Mouse (Mus musculus) adrenal gland, adult 2 months (tissue): Measurements from ENCODE around the gene Tmem88b. TPM values are rescaled to one million over a fixed set of nuclear protein-coding genes. Genes with fewer than 3 reads are reported as not detected.
A peak's percentile ranks its signal among the peaks of the same experiment; 100 is the strongest.
"Not testable (repeated sequence)": the region's sequence is repeated elsewhere in the genome, so short reads cannot be mapped to it uniquely, and the experiment has no call there.

Source experiments
- DNase-seq: peaks from one replicate; pipeline ENCODE4 v3.0.0; 2021
- polyA plus RNA-seq: library from polyadenylated mRNA; depleted of rRNA; stranded (reverse); fragments of >200 nt; gene quantifications from 2 replicates; pipeline ENCODE4 v1.2.3, GENCODE M21; 2012
- total RNA-seq, 2 experiments: library from RNA; stranded (reverse); gene quantifications; 2 replicates each; pipeline ENCODE4 v1.2.3; 2021

Gene Tmem88b
- total and polyA plus RNA-seq, 3 experiments, result 0.52 to 0.81 (median 0.62) TPM

DNA sequence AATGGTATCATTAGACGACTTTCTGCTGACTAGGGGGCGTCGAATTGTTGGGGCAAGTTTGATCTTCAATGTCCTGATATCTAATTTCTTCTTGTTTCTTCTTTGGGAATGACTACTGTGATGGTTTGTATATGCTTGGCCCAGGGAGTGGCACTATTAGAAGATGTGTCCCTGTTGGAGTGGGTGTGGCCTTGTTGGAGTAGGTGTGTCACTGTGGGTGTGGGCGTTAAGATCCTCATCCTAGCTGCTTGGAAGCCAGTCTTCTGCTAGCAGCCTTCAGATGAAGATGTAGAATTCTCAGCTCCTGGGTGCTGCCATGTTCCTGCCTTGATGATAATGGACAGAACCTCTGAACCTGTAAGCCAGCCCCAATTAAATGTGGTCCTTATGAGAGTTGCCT, 3.2 kb upstream of the Tmem88b start:
- not testable (repeated sequence) for DNase-seq

DNA sequence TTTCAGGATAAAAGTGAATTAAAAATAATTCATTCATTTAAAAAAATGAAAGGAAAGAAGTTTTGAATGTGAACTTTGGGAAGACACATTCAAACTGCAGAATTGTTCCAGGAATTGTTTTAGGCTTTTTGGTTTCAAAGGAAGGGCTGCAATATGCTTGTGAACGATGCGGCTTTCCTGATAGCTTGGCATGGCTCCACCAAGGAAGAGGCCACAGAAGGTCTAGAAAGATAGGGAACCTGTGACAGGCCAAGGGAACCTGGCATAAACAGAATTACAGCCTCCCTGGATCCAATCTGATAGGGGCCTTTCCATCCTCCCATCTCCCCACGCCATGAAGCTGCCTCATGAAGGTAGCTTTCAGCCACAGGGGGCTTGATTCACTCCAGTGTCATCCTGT, 2.6 kb upstream of the Tmem88b start:
- no peak for DNase-seq

DNA sequence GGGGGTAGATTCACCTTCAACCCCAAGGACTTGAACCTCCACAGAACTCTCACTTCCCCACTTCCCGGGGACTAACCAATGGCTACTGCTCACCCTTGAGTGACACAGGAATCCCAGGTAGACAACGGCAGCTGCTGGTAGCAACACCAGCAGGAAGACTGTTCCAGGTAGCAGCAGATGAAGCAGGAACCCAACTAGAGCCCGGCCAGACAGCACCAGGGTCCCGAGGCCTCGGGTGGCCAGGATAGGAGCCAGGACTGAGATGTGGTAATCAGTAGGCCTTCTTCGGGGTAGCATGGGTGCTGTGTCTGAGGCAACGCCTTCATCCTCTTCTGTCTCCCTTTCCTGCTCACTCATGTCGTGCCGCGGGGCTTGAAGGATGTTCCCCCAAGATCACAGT, 428 bp downstream of the Tmem88b start:
- DNase-seq, result no peak

DNA sequence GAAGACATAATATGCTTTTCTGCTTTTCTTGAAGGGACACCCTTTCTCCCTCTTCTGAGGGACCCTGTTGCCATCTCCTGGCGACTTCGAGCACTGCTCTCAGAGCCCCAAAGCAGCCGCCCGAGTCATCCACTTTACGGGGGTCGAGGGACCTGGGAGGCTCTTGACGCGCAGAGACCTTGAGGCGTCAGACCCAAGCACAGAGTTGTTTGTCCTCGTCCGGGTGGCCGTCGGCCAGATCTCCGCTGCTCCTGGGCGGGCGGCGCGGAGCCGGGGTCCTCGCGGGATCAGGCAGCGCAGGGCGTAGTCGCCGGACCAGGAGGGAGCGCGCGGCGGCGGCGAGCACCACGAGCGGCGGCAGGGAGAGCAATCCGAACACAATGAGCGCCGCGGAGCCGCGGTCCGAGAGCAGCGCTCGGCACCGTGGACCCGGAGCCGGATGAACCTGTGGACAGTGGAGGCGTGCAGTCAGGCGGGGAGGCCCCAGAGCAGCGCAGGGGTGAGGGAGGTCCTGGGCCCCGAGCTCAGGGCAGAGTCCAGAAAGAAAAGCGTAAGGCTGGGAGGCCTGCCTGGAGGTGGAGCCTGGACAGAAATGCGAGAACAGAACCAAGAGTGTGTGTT, 1.5 kb downstream of the Tmem88b start:
- peak; percentile 88 for DNase-seq

DNA sequence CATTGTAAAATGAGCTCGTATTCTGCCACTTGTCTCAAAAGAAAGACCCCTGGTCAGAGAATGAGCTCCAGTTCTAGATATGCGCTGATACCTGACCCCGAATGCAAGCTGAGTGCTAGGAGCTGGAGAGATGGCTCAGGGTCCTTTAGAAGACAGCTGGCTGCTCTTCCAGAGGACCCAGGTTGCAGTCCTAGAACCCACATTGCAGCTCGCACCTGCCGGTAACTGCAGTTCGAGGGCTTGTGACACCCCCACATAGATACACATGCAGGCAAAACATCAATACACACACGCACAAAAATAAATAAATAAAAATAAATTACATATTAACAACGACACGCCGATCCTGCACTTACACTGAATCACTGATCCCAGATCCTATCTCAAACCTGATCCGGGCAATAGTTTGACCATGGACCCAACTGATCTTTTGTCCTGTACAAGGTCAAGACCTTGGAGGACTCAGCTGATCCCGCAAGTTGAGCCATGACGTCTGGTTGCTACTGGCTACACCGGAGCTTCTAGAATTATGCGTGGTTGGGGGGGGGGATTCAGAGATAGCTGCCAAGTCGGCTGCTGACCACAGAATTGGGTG, 2.1 kb downstream of the Tmem88b start:
- no peak for DNase-seq

GRCm38 (mm10) chr4:155780895-155781294, 4.8 kb downstream of the Tmem88b start:
- DNase-seq, result peak; percentile 67

GRCm38 (mm10) chr4:155779498-155779897, 6.2 kb downstream of the Tmem88b start:
- no peak for DNase-seq

GRCm38 (mm10) chr4:155777816-155778215, 7.9 kb downstream of the Tmem88b start:
- peak; percentile 13 for DNase-seq

DNA sequence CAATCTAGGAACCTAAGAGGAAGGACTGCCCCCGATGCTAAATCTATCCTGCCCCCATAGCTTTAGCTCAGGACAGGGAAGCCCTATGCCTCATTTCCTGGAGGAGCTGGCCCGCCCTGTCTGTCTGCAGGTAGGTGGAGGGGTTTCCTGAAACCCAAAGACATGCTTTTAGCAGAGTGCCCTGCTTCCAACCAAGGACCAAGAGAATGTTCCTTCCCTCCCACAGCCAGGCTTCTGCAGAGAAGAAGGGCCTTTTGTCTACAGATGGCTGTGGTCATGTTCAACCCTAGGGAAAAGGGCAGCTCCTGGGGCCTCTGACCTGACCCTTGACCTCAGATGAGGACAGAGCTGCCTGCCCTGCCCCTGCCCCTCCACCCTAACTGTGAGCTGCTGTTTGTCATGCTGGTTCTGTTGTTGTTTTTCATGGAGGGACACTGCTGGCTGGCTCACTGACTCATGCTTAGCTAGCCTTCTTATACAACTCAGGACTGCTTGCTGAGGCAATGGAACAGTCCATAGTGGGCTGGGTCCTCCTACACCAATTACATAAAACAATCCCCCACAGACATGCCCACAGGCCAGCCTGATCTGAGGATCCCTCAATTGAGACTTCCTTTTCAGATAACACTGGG, 8.9 kb downstream of the Tmem88b start:
- peak; percentile 29 for DNase-seq

DNA sequence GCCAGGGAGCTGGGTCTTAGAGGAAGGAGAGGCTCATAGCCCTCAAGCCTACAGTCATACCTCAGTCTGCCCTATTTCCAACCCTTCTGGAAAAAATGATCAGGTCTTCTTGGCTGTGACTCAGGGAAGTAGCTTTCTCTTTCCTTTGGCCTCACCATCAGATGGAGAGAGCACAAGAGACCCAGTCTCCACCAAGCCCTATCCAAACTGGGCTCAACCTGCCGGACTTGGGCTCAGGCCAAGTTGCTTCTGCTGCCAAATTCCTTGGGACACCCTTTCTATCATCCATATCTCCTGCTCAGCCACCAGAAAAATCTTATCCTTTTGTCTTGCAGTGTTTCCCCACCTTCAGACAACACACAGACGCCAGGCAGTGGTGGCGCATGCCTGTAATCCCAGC, 9.8 kb downstream of the Tmem88b start:
- DNase-seq, result peak; percentile 60

- DNase-seq, result peak; percentile 54
Observed at GRCm38 (mm10) chr4:155774971-155775740, 10.5 kb downstream of the Tmem88b start.

GRCm38 (mm10) chr4:155774280-155774754, 11.4 kb downstream of the Tmem88b start, which contains the start of gene Vwa1:
TSS of gene Vwa1 (minus strand) at chr4:155774698.
- DNase-seq, result peak; percentile 94

DNA sequence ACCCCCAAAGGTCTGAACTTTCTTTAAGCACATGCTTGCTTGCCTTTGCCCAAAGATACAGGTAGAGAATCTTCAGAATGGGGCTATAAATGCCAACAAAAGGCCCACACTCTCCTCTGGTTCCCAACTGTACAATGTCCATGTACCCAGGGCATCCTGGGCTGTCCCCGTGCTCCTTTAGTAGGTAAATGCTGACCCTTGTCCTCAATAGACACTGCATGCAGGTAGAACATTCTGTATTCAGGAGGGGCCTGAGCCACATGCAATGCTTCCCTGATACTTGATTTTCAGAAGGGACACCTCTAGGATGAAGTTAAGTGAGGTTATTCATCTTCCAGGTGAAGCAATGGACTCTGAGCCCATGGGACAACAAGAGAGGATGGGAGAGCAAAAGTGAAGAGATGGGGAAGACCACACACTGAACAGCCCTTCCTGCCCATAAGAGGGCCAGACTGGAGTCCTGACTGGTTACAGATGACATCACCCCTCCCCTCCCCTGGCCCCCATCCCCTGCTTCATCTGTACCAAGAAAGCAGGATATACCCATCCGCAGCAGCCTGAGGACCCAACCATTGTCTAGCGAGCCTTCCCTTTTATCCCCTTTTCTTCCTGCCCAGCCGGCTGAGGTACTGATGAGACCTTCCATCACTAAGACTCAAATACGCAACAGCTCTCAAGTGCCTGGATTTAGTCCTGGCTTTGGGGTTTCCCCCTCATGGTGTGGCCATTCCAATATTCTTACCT, 12.2 kb downstream of the Tmem88b start:
- DNase-seq, result no peak

- no peak for DNase-seq
Observed at GRCm38 (mm10) chr4:155772786-155773185, 12.9 kb downstream of the Tmem88b start.

DNA sequence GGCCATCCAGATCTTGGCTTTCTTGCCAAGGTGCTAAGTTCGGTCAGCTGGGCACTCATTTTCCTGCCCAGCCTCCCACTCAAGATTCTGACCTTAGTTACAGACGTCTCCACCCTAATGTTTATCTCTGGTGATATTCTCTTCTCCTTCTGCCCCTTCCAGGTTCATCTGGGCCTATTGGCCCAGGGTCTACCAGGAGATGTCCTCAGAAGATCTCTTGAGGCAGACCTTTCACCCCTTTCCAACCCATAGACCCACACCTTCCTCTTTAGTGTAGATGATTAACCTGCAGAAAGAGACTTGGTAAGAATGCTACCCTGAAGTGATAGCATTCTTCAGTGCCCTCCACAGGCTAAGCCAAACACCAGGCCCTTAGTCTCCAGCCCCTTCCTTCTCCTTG, 14.0 kb downstream of the Tmem88b start:
- DNase-seq, result no peak

DNA sequence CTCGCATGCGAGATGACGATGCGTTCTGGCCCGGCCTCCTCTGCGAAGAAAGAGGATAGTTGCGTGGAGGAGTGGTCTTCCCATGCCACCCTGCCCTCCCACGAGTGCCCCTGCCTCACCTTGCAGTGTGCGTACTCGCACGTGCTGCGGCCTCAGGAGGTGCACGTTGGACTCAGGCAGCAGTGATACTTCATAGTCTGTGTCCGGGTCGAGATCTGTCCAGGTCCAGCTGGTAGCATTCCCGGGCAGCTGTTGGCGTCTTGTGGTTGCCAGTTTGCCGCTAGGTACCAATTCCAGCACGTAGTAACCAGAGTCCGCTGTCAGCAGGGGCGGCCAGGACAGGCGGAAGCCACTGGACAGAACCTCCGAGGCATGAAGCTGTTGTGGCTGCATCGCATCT, 15.0 kb downstream of the Tmem88b start:
- no peak for DNase-seq

GRCm38 (mm10) chr4:155769880-155770512, 15.7 kb downstream of the Tmem88b start:
- DNase-seq, result peak; percentile 92

DNA sequence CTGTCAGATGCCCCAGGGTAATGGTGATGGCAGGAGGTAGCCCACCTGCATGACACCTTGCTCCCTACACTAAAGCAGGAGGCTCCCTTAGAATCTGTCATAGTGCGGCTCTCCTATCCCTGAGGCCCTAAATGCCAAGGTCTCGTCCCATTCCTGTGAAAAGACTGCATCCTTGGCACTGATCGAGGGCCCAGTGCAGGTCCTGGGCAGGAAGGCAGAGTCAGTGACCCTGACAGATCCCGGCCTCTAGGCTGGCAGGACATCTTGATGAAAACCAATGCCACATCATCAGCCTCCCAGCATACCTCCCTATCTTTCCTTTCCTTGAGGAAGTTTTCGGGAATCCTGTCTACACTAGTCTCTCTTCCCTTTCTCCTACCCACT, 16.2 kb downstream of the Tmem88b start:
- peak; percentile 75 for DNase-seq

DNA sequence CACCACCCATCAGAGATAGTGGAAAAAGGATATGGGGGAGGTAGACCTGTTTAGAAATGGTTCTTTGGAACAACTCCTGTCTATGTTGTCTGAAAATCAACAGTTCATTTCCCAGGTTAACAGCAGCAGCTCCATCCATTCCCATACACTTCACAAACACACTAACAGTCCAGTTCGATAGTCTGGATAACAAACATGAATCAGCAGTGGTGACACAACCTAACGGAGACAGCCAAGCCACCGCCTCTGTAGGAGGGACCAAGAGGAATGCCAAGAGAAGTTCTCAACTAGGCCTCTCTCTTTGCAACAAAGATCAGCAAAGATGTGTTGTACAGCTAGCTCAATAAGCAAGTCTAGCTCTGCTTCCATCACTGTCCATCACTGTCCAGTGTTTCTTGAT, 23.3 kb downstream of the Tmem88b start:
- DNase-seq, result peak; percentile 72

DNA sequence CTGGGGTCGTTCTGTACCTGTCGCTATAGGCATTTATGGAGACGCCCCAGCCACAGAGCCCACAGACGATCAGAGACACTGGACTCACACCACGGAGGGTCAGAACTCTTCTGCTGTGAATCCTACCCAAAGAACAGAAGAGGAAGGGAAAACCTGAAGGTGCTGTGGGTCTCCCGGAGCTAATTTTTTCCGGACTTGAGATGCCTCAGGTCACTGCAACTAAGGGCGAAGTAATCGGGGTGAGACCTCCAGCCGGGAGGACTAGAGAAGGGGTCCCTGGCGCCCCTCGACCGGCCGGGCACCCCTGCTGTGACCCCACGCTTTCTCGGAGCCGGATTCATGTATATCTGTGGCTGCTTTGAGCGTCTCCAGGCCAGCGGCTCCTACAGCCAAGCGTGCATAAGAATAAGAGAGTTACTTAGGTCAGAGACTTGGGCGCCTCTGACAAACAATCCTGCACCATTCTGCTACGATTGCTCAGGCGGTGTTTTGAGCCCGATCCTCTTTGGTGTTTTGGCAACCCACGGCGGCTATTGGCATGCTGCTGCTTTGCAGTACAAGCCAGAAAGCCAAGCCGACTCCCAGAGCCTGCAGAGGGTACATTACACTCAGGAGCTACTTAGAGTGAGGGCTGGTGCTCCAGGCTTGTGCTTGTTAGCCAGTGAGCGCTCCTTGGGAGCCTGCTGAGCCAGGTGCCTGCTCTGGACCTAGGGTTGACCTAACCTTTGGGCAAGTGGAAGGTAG, 24.1 kb downstream of the Tmem88b start:
- peak; percentile 52 for DNase-seq
